Mouse (Mus musculus) CH12F3 (cell line): Measurements from ENCODE around the gene Styk1.
"Not testable (repeated sequence)": the region's sequence is repeated elsewhere in the genome, so short reads cannot be mapped to it uniquely, and the experiment has no call there.

ENCODE experiments used
- in situ Hi-C: fragments of 300-500 bp; cut with MboI; formaldehyde crosslinking; loops from 2 replicates; pipeline ENCODE4 v1.14.3; 2020; ENCODE audit warnings: low sequenced_read_pairs

Styk1 gene

GRCm38 (mm10) chr6:131293916-131294315, 59.5 kb downstream of the Styk1 start:
- in situ Hi-C loops: no loop called here

GRCm38 (mm10) chr6:131292991-131293788, 60.2 kb downstream of the Styk1 start, which contains the start of gene Magohb:
TSS of gene Magohb (minus strand) at chr6:131293244.
- in situ Hi-C loops: no loop called here

DNA sequence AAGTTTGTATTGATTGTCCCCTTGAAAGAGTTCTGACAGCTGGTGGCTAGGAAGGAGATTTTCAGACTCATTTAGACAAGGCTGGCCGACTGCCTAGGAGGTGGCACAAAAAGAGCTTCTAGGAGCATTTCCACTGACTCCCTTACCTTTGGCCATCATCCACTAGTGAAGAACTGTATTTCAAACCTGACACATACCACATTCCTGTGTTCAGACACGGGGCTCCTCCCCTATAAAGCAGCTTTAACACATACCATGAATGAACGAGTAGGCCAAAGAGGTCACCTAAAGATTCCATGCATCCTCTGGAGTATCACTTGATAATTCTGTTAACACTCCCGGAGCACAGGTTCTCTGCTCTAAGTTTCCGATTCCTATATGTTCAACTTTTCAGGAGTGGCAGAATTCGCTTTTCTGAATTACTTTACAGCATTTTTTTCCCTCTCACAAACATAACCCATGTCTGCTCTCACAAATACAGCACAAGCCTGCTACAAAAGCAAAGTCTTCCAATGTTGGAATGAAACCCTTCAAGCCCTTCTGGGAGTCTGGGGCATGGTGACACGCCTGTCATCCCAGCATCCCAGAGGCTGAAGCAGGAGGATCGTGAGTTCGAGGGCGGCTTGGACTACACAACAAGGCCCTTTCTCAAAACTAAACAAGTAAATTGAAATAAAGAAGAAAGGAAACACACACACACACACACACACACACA, 61.0 kb downstream of the Styk1 start:
- in situ Hi-C loops: no loop called here

DNA sequence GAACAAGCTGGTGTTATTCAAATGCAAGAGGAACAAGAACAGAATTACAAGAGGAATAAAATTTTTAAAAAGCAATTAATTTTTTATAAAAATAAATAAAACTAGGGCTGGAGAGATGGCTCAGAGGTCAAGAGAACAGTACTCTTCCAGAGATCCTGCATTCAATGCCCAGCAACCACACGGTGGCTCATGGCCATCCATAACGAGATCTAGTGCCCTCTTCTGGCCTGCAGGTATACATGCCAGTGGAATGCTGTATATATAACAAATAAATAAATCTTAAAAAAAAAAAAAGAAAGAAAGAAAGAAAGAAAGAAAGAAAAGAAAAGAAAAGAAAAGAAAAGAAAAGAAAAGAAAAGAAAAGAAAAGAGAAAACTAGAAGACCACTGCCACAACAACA, 63.0 kb downstream of the Styk1 start:
- in situ Hi-C loops: no loop called here

GRCm38 (mm10) chr6:131278160-131278559, 75.2 kb downstream of the Styk1 start:
- in situ Hi-C loops: not testable (repeated sequence)

DNA sequence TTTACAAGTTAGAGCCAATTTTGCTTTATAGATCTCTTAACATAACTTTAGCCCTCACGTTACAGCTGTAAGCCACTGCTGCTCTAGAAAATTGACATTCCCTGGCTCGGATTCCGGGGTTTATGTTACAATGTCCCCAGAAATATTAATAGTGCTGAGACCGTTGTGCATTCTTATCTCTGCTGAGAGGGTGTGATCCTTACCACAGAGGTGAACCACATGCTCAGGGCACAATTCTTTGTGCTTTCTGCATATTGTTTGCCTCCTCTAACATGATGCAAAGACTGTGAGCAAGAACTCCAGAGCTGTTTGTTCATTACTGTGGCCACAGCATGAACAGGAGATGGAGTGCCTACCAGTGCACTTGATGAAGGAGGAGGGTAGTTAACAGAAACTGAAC, 76.7 kb downstream of the Styk1 start:
- in situ Hi-C loops: no loop called here

- in situ Hi-C loops: no loop called here
Observed at GRCm38 (mm10) chr6:131272311-131272710, 81.1 kb downstream of the Styk1 start.

GRCm38 (mm10) chr6:131270312-131270711, 83.1 kb downstream of the Styk1 start:
- in situ Hi-C loops: no loop called here

DNA sequence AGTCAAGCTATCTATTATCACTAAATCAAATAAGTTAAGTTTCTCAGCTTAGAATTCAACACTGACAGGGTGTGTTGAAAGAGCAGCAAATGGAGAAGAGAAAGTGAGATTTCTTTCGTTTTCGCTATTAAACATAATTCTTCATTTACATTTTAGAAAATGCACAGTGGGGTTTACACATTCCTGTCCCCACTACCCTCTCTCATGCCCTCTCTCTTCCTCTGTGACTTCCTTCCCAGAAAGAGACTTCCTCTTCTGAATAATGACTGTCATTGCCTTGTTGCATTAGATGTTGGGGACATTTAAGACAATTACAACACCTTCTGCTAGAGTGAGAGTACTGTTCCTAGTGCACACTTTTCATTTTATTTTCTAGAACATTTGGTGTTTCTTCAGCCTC, 83.8 kb downstream of the Styk1 start:
- in situ Hi-C loops: no loop called here

- in situ Hi-C loops: no loop called here
Observed at GRCm38 (mm10) chr6:131264175-131264574, 89.2 kb downstream of the Styk1 start.

DNA sequence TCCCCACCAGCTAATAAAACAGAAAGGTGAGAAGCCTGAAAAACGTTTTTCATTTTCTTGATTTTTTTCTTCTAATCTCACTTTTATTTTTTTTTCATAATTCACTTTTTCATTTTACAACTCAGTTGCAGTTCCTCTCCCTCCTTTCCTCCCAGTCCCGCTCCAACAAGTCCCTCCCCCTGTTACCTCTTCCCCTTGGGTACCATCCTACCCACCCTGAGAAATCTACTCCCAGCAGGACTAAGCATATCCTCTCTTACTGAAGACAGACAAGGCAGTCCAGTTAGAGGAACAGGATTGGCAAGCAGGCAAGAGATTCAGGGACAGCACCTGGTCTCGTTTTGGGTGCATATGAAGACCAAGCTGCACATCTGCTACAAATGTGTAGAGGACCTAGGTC, 90.6 kb downstream of the Styk1 start:
- in situ Hi-C loops: no loop called here

DNA sequence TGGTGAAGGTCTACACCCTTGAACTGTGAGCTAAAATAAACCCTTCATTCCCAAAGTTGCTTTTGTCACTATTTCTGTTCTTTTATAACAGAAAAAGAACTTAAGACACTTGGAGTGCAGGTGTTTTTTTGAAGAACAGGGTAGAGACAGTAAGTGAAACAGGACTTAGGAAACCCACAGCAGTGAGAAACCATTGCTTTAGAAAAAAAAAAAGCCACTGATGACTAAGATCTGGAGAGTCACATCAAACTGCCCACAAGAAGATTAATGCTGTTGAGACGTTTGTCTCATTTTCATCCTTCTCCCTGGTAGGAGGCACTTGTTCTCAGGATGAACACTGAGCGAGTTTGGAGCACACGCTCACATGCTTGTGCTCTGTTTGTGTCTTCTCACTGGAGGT, 91.4 kb downstream of the Styk1 start:
- in situ Hi-C loops: no loop called here
